Mouse (Mus musculus) spleen, adult 2 months (tissue): ENCODE data around the gene Hip1r. TPM values are rescaled to one million over a fixed set of nuclear protein-coding genes. Genes with fewer than 3 reads are reported as not detected.

Experiments used
- DNase-seq, 2 experiments: peaks; one replicate each; pipeline versions ENCODE4 v3.0.0 to v3.0.0-alpha.2; 2012 to 2021; ENCODE audit warnings: low spot score in 2 of 2, low read depth in 1 of 2
- H3K27ac ChIP-seq: fragments of 200-500 bp; 2 replicates; pipeline ENCODE4 v1.5.1; 2012; ENCODE audit warnings: low read length, inconsistent platforms; ENCODE audit not compliant: insufficient read depth
- H3K27me3 ChIP-seq: fragments of 200-500 bp; 2 replicates; pipeline ENCODE4 v1.6.1; 2012; ENCODE audit warnings: mild to moderate bottlenecking, moderate library complexity, low read length, inconsistent platforms; ENCODE audit not compliant: control insufficient read depth, insufficient read depth
- H3K36me3 ChIP-seq: fragments of 200-500 bp; 2 replicates; pipeline ENCODE4 v1.6.1; 2012; ENCODE audit warnings: mild to moderate bottlenecking, low read length, inconsistent platforms; ENCODE audit not compliant: control insufficient read depth, insufficient read depth
- H3K4me1 ChIP-seq: fragments of 200-500 bp; 2 replicates; pipeline ENCODE4 v1.6.1; 2011; ENCODE audit warnings: inconsistent platforms; ENCODE audit not compliant: control insufficient read depth, insufficient read depth, insufficient read length
- H3K4me3 ChIP-seq: fragments of 200-500 bp; 2 replicates; pipeline ENCODE4 v1.5.1; 2011; ENCODE audit warnings: mild to moderate bottlenecking, inconsistent platforms; ENCODE audit not compliant: insufficient read depth, insufficient read length; ENCODE audit errors: extremely low read depth
- CTCF ChIP-seq: fragments of 200-500 bp; IDR thresholded peaks from 2 replicates; pipeline ENCODE4 v1.5.1; 2011; ENCODE audit warnings: mild to moderate bottlenecking, inconsistent platforms; ENCODE audit not compliant: insufficient read depth, insufficient read length, insufficient replicate concordance; ENCODE audit errors: extremely low read depth
- POLR2A ChIP-seq: fragments of 200-500 bp; IDR thresholded peaks from 2 replicates; pipeline ENCODE4 v1.6.1; 2011; ENCODE audit warnings: low read depth, low read length, inconsistent platforms
- WGBS: fragments of 180-500 bp; shearing (Covaris S2); methylation state at CpG from one replicate; pipeline ENCODE4 v1.1.7; 2018; 5-methylcytosine and 5-hydroxymethylcytosine counted together
- polyA plus RNA-seq: library from polyadenylated mRNA; depleted of rRNA; stranded (reverse); fragments of >200 nt; gene quantifications from 2 replicates; pipeline ENCODE4 v1.2.3, GENCODE M21; 2012

The Hip1r gene
- polyA plus RNA-seq, 1 experiment: 46.3 TPM

GRCm38 (mm10) chr5:123993263-123994036 is 20.0 kb downstream of the Hip1r start:
- Histone ChIP-seq H3K27ac (no peak overlapping the region), H3K27me3 (no peaks in the 10 kb centered on the region), H3K4me3 (no peak overlapping the region), H3K36me3 (peaks cover 45% of the 10 kb centered on the region), H3K4me1 (peaks cover 9% of the 10 kb centered on the region; the same call in 1 of the 2 replicates)
- 90% methylated on average over 7 of the region's 7 CpGs for WGBS
- no peak for DNase-seq
- TF ChIP-seq CTCF: no peak
- no peak for TF ChIP-seq POLR2A

- no peaks in the 10 kb centered on the region for H3K27me3 ChIP-seq
- 97% methylated on average over 7 of the region's 7 CpGs for WGBS
- H3K36me3 ChIP-seq: peaks cover 50% of the 10 kb centered on the region
- no peak for DNase-seq
- no peak overlapping the region for H3K27ac ChIP-seq
- no peak overlapping the region for H3K4me3 ChIP-seq
- no peak for TF ChIP-seq POLR2A
- TF ChIP-seq CTCF: no peak
- H3K4me1 ChIP-seq: peaks cover 9% of the 10 kb centered on the region; the same call in 1 of the 2 replicates
Measured at GRCm38 (mm10) chr5:123994468-123994867, 21.0 kb downstream of the Hip1r start.

- Histone ChIP-seq H3K4me1 (peaks cover 9% of the 10 kb centered on the region; the same call in 1 of the 2 replicates), H3K36me3 (peaks cover 49% of the 10 kb centered on the region), H3K27me3 (no peaks in the 10 kb centered on the region), H3K4me3 (no peak overlapping the region), H3K27ac (no peak overlapping the region)
- 91% methylated on average over 6 of the region's 6 CpGs for WGBS
- no peak for DNase-seq
- TF ChIP-seq CTCF (no peak), POLR2A (no peak)
Measured at GRCm38 (mm10) chr5:123995388-123995787, 22.0 kb downstream of the Hip1r start.

- no peak overlapping the region for H3K4me3 ChIP-seq
- H3K27me3 ChIP-seq: no peaks in the 10 kb centered on the region
- peaks cover 13% of the 10 kb centered on the region; the same call in 1 of the 2 replicates for H3K4me1 ChIP-seq
- TF ChIP-seq CTCF: no peak
- TF ChIP-seq POLR2A: no peak
- H3K27ac ChIP-seq: no peak overlapping the region
- H3K36me3 ChIP-seq: peaks cover 46% of the 10 kb centered on the region
- WGBS: 91% methylated on average over 10 of the region's 10 CpGs
- DNase-seq: no peak
Measured at GRCm38 (mm10) chr5:123996194-123996593, 22.8 kb downstream of the Hip1r start.

GRCm38 (mm10) chr5:123996695-123997094 is 23.3 kb downstream of the Hip1r start:
- peaks cover 49% of the 10 kb centered on the region for H3K36me3 ChIP-seq
- H3K4me3 ChIP-seq: no peak overlapping the region
- H3K27ac ChIP-seq: no peak overlapping the region
- no peaks in the 10 kb centered on the region for H3K27me3 ChIP-seq
- no peak for DNase-seq
- TF ChIP-seq POLR2A: no peak
- no peak for TF ChIP-seq CTCF
- 93% methylated on average over 14 of the region's 14 CpGs for WGBS
- H3K4me1 ChIP-seq: peaks cover 14% of the 10 kb centered on the region; the same call in 1 of the 2 replicates

- WGBS: 87% methylated on average over 24 of the region's 24 CpGs
- no peaks in the 10 kb centered on the region for H3K27me3 ChIP-seq
- DNase-seq: no peak
- peaks cover 9% of the 10 kb centered on the region; the same call in 1 of the 2 replicates for H3K4me1 ChIP-seq
- no peak overlapping the region for H3K4me3 ChIP-seq
- peaks cover 52% of the 10 kb centered on the region for H3K36me3 ChIP-seq
- no peak for TF ChIP-seq POLR2A
- TF ChIP-seq CTCF: no peak
- no peak overlapping the region for H3K27ac ChIP-seq
Measured at GRCm38 (mm10) chr5:123997211-123997751, 23.9 kb downstream of the Hip1r start.

GRCm38 (mm10) chr5:123997811-123998210 is 24.4 kb downstream of the Hip1r start:
- Histone ChIP-seq H3K4me3 (no peak overlapping the region), H3K4me1 (peaks cover 5% of the 10 kb centered on the region; the same call in 1 of the 2 replicates), H3K36me3 (peaks cover 56% of the 10 kb centered on the region), H3K27me3 (no peaks in the 10 kb centered on the region), H3K27ac (no peak overlapping the region)
- TF ChIP-seq CTCF (no peak), POLR2A (no peak)
- DNase-seq: no peak
- WGBS: 94% methylated on average over 16 of the region's 16 CpGs
